Mouse (Mus musculus): ENCODE measurements around the gene Catsperg1.

DNA sequence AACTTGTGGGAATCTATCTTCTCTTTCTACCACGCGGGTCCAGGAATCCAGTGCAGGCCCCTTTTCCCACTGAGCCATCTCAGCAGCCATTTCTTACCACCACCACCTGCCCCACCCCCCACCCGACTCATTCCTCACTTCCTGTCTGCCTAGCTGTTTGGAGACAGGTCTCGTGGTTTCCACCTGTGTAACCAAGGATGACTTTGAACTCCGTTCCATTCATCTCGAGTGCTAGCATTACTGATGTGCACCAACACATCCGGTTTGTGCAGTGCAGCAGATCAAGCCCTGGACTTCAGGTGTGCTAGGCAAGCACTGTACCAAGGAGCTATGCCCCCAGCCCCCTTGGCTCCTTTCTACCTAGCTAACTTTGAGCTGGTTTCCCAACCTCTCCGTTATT, 72.4 kb downstream of the Catsperg1 start:
- TF ChIP-seq POLR2A (IDR thresholded peaks at IDR 0.05; ENCODE audit: control insufficient read depth, low read depth, low read length) (no peak), CTCF (IDR thresholded peaks at IDR 0.05; ENCODE audit: control insufficient read depth, insufficient read depth, insufficient replicate concordance, low read depth, low read length) (no peak)
